In the genomic region with DNA sequence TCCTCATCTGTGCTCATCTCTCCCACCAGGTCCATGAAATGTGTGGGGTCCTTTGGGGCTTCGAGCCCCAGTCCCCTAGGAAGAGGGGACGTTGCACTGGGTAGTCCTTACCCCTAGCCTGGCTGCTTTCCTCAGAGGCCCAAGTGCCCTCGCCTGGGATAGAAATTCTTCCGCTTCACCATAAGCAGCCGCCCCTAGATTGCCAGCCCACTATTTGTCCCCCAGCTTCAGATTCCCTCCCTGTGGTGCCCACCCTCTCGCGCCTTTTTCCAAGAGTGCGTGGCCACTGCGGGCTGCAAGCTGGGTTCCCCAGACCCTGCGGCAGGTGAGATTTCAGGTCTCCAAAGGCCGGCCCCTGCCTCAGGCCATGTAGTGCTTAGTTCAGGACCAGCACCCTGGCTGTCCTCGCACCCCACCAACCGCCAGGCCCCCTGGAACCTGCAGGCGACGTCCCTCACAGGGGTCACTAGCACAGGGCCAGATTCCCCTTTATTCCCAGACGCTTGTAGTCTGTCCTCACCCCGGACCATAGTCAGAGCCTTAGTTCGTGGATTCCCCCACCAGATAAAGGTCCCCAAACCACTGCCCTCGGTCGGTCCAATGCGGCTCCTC, we compare ENCODE assay signal across 8 mouse cellular contexts. TPM values are rescaled to one million over a fixed set of nuclear protein-coding genes. Genes with fewer than 3 reads are reported as not detected.
DNase-seq lines count a peak whose midpoint lies in the region; ATAC-seq and TF ChIP-seq lines count a peak whose summit lies in the region.

No protein-coding gene starts in this region.

- WGBS in kidney, adult 2 months: 6% methylated on average over 21 of the region's 21 CpGs
- under 1% methylated on average over 21 of the region's 21 CpGs for WGBS in forebrain, embryonic 13.5 days
- under 1% methylated on average over 21 of the region's 21 CpGs for WGBS in intestine, embryonic 14.5 days
- under 1% methylated on average over 21 of the region's 21 CpGs for WGBS in midbrain, embryonic 13.5 days

- no peaks in the 10 kb centered on the region for H3K4me1 ChIP-seq in kidney, adult 2 months (ENCODE audit: control insufficient read depth, insufficient read depth, low read length)
- H3K4me1 ChIP-seq in forebrain, embryonic 13.5 days: peaks cover 64% of the 10 kb centered on the region
- H3K4me1 ChIP-seq in intestine, embryonic 14.5 days (replicated peaks; ENCODE audit: control insufficient read depth, insufficient read depth, low read length): peaks cover 6% of the 10 kb centered on the region; the same call in 1 of the 2 replicates
- H3K4me1 ChIP-seq in midbrain, embryonic 13.5 days (replicated peaks): peaks cover 63% of the 10 kb centered on the region

- peak overlapping the region; percentile 79 for H3K9ac ChIP-seq in forebrain, embryonic 13.5 days
- peak overlapping the region; percentile 66 for H3K9ac ChIP-seq in intestine, embryonic 14.5 days (ENCODE audit: low read length)
- peak overlapping the region; percentile 80 for H3K9ac ChIP-seq in midbrain, embryonic 13.5 days (replicated peaks)

- no peak for DNase-seq in kidney, adult 2 months
- no peak for DNase-seq in kidney, postnatal 14 days
- DNase-seq in adrenal gland, postnatal 14 days: peak; percentile 44
- peak; percentile 79 for DNase-seq in intestine, embryonic 14.5 days (ENCODE audit: low spot score)
- no peak for DNase-seq in right cerebral cortex, adult 2 months (ENCODE audit: low spot score in 2 of 2)

- peak overlapping the region; percentile 60 for H3K4me3 ChIP-seq in kidney, adult 2 months (ENCODE audit: insufficient read depth, low read depth, low read length)
- peak overlapping the region; percentile 66 for H3K4me3 ChIP-seq in forebrain, embryonic 13.5 days
- H3K4me3 ChIP-seq in intestine, embryonic 14.5 days (ENCODE audit: low read depth, low read length): peak overlapping the region; percentile 63
- peak overlapping the region; percentile 63 for H3K4me3 ChIP-seq in midbrain, embryonic 13.5 days (replicated peaks)

- TF ChIP-seq CTCF in kidney, adult 2 months (conservative IDR thresholded peaks at IDR 0.05; ENCODE audit: insufficient read depth, insufficient read length, low read depth, low read length): no peak

- peak; percentile 4 for ATAC-seq in forebrain, embryonic 13.5 days
- peak; percentile 40 for ATAC-seq in intestine, embryonic 14.5 days (replicated peaks; ENCODE audit: low FRiP score, low TSS enrichment, low read depth)
- ATAC-seq in midbrain, embryonic 13.5 days: peak; percentile 21
- no peak for ATAC-seq in erythroid progenitor cell, adult 5-6 weeks (replicated peaks; ENCODE audit: low FRiP score, poor library complexity, severe bottlenecking)

- H3K9me3 ChIP-seq in forebrain, embryonic 13.5 days (replicated peaks): no peaks in the 10 kb centered on the region
- no peaks in the 10 kb centered on the region for H3K9me3 ChIP-seq in intestine, embryonic 14.5 days (ENCODE audit: control insufficient read depth, low read length)
- H3K9me3 ChIP-seq in midbrain, embryonic 13.5 days: no peaks in the 10 kb centered on the region

- H3K36me3 ChIP-seq in kidney, adult 2 months (ENCODE audit: control insufficient read depth, insufficient read depth, low read length): no peaks in the 10 kb centered on the region
- no peaks in the 10 kb centered on the region for H3K36me3 ChIP-seq in forebrain, embryonic 13.5 days (ENCODE audit: poor library complexity, severe bottlenecking)
- H3K36me3 ChIP-seq in intestine, embryonic 14.5 days (ENCODE audit: control insufficient read depth, insufficient read depth, low read length): no peaks in the 10 kb centered on the region
- H3K36me3 ChIP-seq in midbrain, embryonic 13.5 days: no peaks in the 10 kb centered on the region

- H3K27ac ChIP-seq in kidney, adult 2 months (ENCODE audit: insufficient read depth, low read depth, low read length): no peak overlapping the region
- H3K27ac ChIP-seq in forebrain, embryonic 13.5 days: peak overlapping the region; percentile 85
- no peak overlapping the region for H3K27ac ChIP-seq in intestine, embryonic 14.5 days (ENCODE audit: low read depth)
- H3K27ac ChIP-seq in midbrain, embryonic 13.5 days: peak overlapping the region; percentile 79

- no peak for TF ChIP-seq POLR2A in kidney, adult 2 months (IDR thresholded peaks at IDR 0.05; ENCODE audit: low read depth, low read length)

- no peaks in the 10 kb centered on the region for H3K27me3 ChIP-seq in kidney, adult 2 months (replicated peaks; ENCODE audit: control insufficient read depth, insufficient read depth, low read length)
- peaks cover 6% of the 10 kb centered on the region; the same call in 1 of the 2 replicates for H3K27me3 ChIP-seq in forebrain, embryonic 13.5 days
- H3K27me3 ChIP-seq in intestine, embryonic 14.5 days (replicated peaks; ENCODE audit: control insufficient read depth, insufficient read depth, low read length): no peaks in the 10 kb centered on the region
- H3K27me3 ChIP-seq in midbrain, embryonic 13.5 days: no peaks in the 10 kb centered on the region

- H3K4me2 ChIP-seq in forebrain, embryonic 13.5 days: peak overlapping the region; percentile 90
- H3K4me2 ChIP-seq in intestine, embryonic 14.5 days (ENCODE audit: low read length): peak overlapping the region; percentile 85
- peak overlapping the region; percentile 89 for H3K4me2 ChIP-seq in midbrain, embryonic 13.5 days (replicated peaks)

RNA-seq across cellular contexts. Expression of a gene that starts 0.7 kb away (rescaled TPM):
- polyA plus RNA-seq in kidney, adult 2 months (2012; rRNA removed): 18.9 and 22.6 TPM in 2 replicates
- 80.7 and 91.7 TPM in 2 replicates for total RNA-seq in adrenal gland, postnatal 14 days (2021)
- polyA plus RNA-seq in forebrain, embryonic 13.5 days (2015; fragmentation: Nextera tagmentation; extraction: Ambion mirVana): 8.4 and 9.7 TPM in 2 replicates
- 6.0 and 7.9 TPM in 2 replicates for polyA plus RNA-seq in intestine, embryonic 14.5 days (2014; fragmentation: Nextera tagmentation; extraction: Ambion mirVana)
- 7.2 and 7.6 TPM in 2 replicates for polyA plus RNA-seq in midbrain, embryonic 13.5 days (2015; fragmentation: Nextera tagmentation; extraction: Ambion mirVana)
- total RNA-seq in erythroid progenitor cell, adult 5-6 weeks (2015; ENCODE audit: low replicate concordance): not detected in 2 replicates
- total RNA-seq in erythroid progenitor cell, adult 5-6 weeks (2017; ENCODE audit: low replicate concordance): 0.08 TPM in 1 of 2 replicates, not detected in the other

Comparison
In these comparisons a context has a peak if more than half of its experiments do, and no peak if none do; other contexts are left out.
1. DNase-seq: peak in adrenal gland, postnatal 14 days (single experiment) and intestine, embryonic 14.5 days (single experiment); none in kidney, adult 2 months (single experiment), kidney, postnatal 14 days (single experiment) and right cerebral cortex, adult 2 months (0 of 2).
2. H3K27ac ChIP-seq: peak in forebrain, embryonic 13.5 days (single experiment) and midbrain, embryonic 13.5 days (single experiment); none in kidney, adult 2 months (single experiment) and intestine, embryonic 14.5 days (single experiment).
3. Peak in every context shown above with its lines, with median percentiles within 50 percentile points of each other: H3K4me3 ChIP-seq, H3K4me2 ChIP-seq and H3K9ac ChIP-seq.